Mouse (Mus musculus) C2C12 (cell line): ENCODE results near the gene Ceacam18. TPM values are rescaled to one million over a fixed set of nuclear protein-coding genes. Genes with fewer than 3 reads are reported as not detected.

Source experiments
- H3K27me3 ChIP-seq: one replicate; pipeline ENCODE4 v1.6.1; 2011; ENCODE audit not compliant: control insufficient read depth, insufficient read depth, insufficient read length
- H3K36me3 ChIP-seq: one replicate; pipeline ENCODE4 v1.6.1; 2011; ENCODE audit not compliant: control insufficient read depth, insufficient read depth
- H3K4me3 ChIP-seq: one replicate; pipeline ENCODE4 v1.5.1; 2011; ENCODE audit warnings: mild to moderate bottlenecking, control low read depth; ENCODE audit not compliant: poor library complexity, insufficient read depth, severe bottlenecking
- H3K79me2 ChIP-seq: one replicate; pipeline ENCODE4 v1.6.1; 2011; ENCODE audit not compliant: control insufficient read depth, insufficient read depth
- H3K79me3 ChIP-seq: one replicate; pipeline ENCODE4 v1.6.1; 2011; ENCODE audit warnings: low read depth, control low read depth
- H3ac ChIP-seq: one replicate; pipeline ENCODE3; 2011; ENCODE audit warnings: low read depth; ENCODE audit not compliant: control insufficient read depth, insufficient read length
- CEBPB ChIP-seq: IDR thresholded peaks from one replicate; pipeline ENCODE4 v1.6.1; 2011; ENCODE audit warnings: low read depth, mild to moderate bottlenecking, control low read depth, moderate library complexity
- CTCF ChIP-seq: IDR thresholded peaks from one replicate; pipeline ENCODE4 v1.5.1; 2011; ENCODE audit not compliant: control insufficient read depth, insufficient read depth, insufficient read length
- FOSL1 ChIP-seq: IDR thresholded peaks from one replicate; pipeline ENCODE4 v1.8.0; 2011; ENCODE audit warnings: mild to moderate bottlenecking, low read length; ENCODE audit not compliant: poor library complexity, insufficient read depth, severe bottlenecking
- MAX ChIP-seq: IDR thresholded peaks from one replicate; pipeline ENCODE4 v1.6.1; 2011; ENCODE audit warnings: mild to moderate bottlenecking, control low read depth
- MYOD1 ChIP-seq: IDR thresholded peaks from one replicate; pipeline ENCODE4 v1.6.1; 2011; ENCODE audit warnings: low read depth; ENCODE audit not compliant: control insufficient read depth, insufficient read length
- MYOG ChIP-seq: IDR thresholded peaks from one replicate; pipeline ENCODE4 v1.6.1; 2011; ENCODE audit not compliant: control insufficient read depth, insufficient read length; ENCODE audit errors: extremely low read depth
- USF1 ChIP-seq: IDR thresholded peaks from one replicate; pipeline ENCODE4 v1.6.1; 2011; ENCODE audit warnings: low read depth, mild to moderate bottlenecking, control low read depth, moderate library complexity
- long read RNA-seq, 2 experiments: library from polyadenylated mRNA; unstranded; transcript quantifications; one replicate each; pipeline ENCODE4 v2.0.0; 2019 to 2020
- polyA plus RNA-seq: library from polyadenylated mRNA; unstranded; fragments of >200 nt; fragmentation: generic; extraction: Trizol; gene quantifications from one replicate; pipeline ENCODE4 v1.2.1, GENCODE M21; 2012; ENCODE audit warnings: missing spikeins

The Ceacam18 gene
- not detected for polyA plus RNA-seq
- long read RNA-seq, experiment 1 = 0 reads
- long read RNA-seq, experiment 2 = 0 reads

- TF ChIP-seq FOSL1 = no peak
- TF ChIP-seq MAX = no peak
- TF ChIP-seq CTCF = no peak
- TF ChIP-seq CEBPB = no peak
- no peak for TF ChIP-seq MYOG
- TF ChIP-seq USF1 = no peak
- TF ChIP-seq MYOD1 = no peak
- Histone ChIP-seq H3K4me3 (no peak within 1 kb of the TSS), H3K27me3 (no peaks in the 10 kb centered on the region), H3ac (no peak within 1 kb of the TSS), H3K36me3 (no peaks in the 10 kb centered on the region), H3K79me2 (no peaks in the 10 kb centered on the region), H3K79me3 (no peaks in the 10 kb centered on the region)
Measured at GRCm38 (mm10) chr7:43634500-43634899, at the start of gene Ceacam18. Ceacam18 (plus strand) TSS chr7:43634707.

- H3K27me3 ChIP-seq = no peaks in the 10 kb centered on the region
- H3K79me2 ChIP-seq = peaks cover 46% of the 10 kb centered on the region
- no peak for TF ChIP-seq MAX
- TF ChIP-seq MYOG = no peak
- TF ChIP-seq CEBPB = no peak
- TF ChIP-seq MYOD1 = no peak
- TF ChIP-seq FOSL1 = no peak
- TF ChIP-seq USF1 = no peak
- no peak for TF ChIP-seq CTCF
- no peak overlapping the region for H3K4me3 ChIP-seq
- H3K36me3 ChIP-seq = peaks cover 51% of the 10 kb centered on the region
- no peak overlapping the region for H3ac ChIP-seq
- H3K79me3 ChIP-seq = peaks cover 34% of the 10 kb centered on the region
Measured at GRCm38 (mm10) chr7:43584790-43585189, 49.7 kb upstream of the Ceacam18 start.

- Histone ChIP-seq H3K27me3 (peaks cover 2% of the 10 kb centered on the region), H3K79me3 (no peaks in the 10 kb centered on the region)
Measured at GRCm38 (mm10) chr7:43601884-43602283, 32.6 kb upstream of the Ceacam18 start.

GRCm38 (mm10) chr7:43606896-43607742, 27.4 kb upstream of the Ceacam18 start, which contains the start of gene Zfp819:
Zfp819 (plus strand) TSS chr7:43607169.
- TF ChIP-seq FOSL1 (no peak), MAX (no peak), MYOG (no peak), USF1 (no peak), MYOD1 (no peak), CTCF (no peak), CEBPB (no peak)
- H3K4me3 ChIP-seq = no peak within 1 kb of the TSS
- no peaks in the 10 kb centered on the region for H3K36me3 ChIP-seq
- H3K27me3 ChIP-seq = peaks cover 10% of the 10 kb centered on the region
- no peaks in the 10 kb centered on the region for H3K79me3 ChIP-seq
- no peaks in the 10 kb centered on the region for H3K79me2 ChIP-seq
- H3ac ChIP-seq = no peak within 1 kb of the TSS

More at GRCm38 (mm10) chr7:43601884-43602283, 32.6 kb upstream of the Ceacam18 start:
- H3K79me2 ChIP-seq = no peaks in the 10 kb centered on the region
- no peaks in the 10 kb centered on the region for H3K36me3 ChIP-seq
- H3ac ChIP-seq = no peak overlapping the region
- TF ChIP-seq MAX = no peak
- TF ChIP-seq FOSL1 = no peak
- no peak for TF ChIP-seq USF1
- no peak for TF ChIP-seq MYOG
- TF ChIP-seq CEBPB = no peak
- no peak for TF ChIP-seq MYOD1
- TF ChIP-seq CTCF = no peak
- H3K4me3 ChIP-seq = no peak overlapping the region

- H3K36me3 ChIP-seq = no peaks in the 10 kb centered on the region
- peaks cover 10% of the 10 kb centered on the region for H3K27me3 ChIP-seq
- H3K79me2 ChIP-seq = no peaks in the 10 kb centered on the region
- H3K79me3 ChIP-seq = no peaks in the 10 kb centered on the region
- no peak overlapping the region for H3K4me3 ChIP-seq
- H3ac ChIP-seq = no peak overlapping the region
- TF ChIP-seq MAX (no peak), USF1 (no peak), MYOG (no peak)
Measured at GRCm38 (mm10) chr7:43607743-43608287, 26.7 kb upstream of the Ceacam18 start.
